ENCODE assay signal across 8 mouse cellular contexts in the genomic region with DNA sequence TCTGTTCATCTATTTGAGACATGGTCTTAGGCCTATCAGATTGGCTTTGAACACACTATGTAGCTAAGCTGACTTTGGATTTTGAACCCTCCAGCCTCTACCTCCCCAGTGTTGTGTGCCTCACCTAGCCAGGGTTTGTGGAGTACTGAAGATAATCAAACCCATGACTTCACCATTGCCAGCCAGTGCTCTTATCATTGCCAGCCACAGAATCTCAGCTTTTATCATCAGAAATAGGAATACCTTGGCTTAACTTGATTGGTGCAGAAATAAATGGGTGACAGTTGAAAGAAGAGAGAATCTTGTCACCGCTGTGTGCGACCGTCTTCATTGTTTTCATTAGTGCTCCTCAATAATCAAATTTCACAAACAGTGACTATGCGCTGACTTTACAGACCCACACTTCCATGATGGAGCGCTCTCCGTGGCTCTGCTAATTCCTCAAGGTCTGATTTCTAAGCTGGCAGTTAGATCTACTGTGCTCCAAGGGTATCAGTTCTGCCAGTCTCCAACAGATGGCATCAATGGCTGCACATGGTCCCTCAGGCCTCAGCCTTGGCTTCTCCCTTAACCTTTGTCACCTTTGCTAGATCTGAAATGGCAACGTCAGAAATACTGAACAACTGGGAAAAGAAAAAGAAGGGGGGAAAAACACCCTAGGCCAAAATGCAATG.
DNase-seq lines count a peak whose midpoint lies in the region; ATAC-seq and TF ChIP-seq lines count a peak whose summit lies in the region.

No protein-coding gene starts in this region.

- 88% methylated on average over 7 of the region's 7 CpGs for WGBS in forebrain, postnatal 0 days
- WGBS in forebrain, embryonic 15.5 days: 91% methylated on average over 7 of the region's 7 CpGs
- 88% methylated on average over 7 of the region's 7 CpGs for WGBS in midbrain, postnatal 0 days
- 95% methylated on average over 7 of the region's 7 CpGs for WGBS in midbrain, embryonic 10.5 days
- WGBS in lung, postnatal 0 days: 83% methylated on average over 7 of the region's 7 CpGs

- DNase-seq in forebrain, postnatal 0 days: no peak
- DNase-seq in midbrain, postnatal 0 days (ENCODE audit: low spot score): no peak
- no peak for DNase-seq in midbrain, embryonic 10.5 days (ENCODE audit: low spot score)
- no peak for DNase-seq in lung, postnatal 0 days (ENCODE audit: low spot score)
- peak; percentile 60 for DNase-seq in thymus, postnatal 25 days
- no peak for DNase-seq in frontal cortex, adult 2 months (ENCODE audit: extremely low spot score in 1 of 2, low spot score in 1 of 2)
- DNase-seq in layer of hippocampus, postnatal 25 days (ENCODE audit: extremely low spot score in 1 of 2, low spot score in 1 of 2): no peak

- peaks cover 15% of the 10 kb centered on the region for H3K4me1 ChIP-seq in forebrain, postnatal 0 days (ENCODE audit: insufficient read depth)
- peaks cover 39% of the 10 kb centered on the region for H3K4me1 ChIP-seq in forebrain, embryonic 15.5 days
- peaks cover 10% of the 10 kb centered on the region for H3K4me1 ChIP-seq in midbrain, postnatal 0 days (ENCODE audit: insufficient read depth, low read length)
- peaks cover 37% of the 10 kb centered on the region for H3K4me1 ChIP-seq in midbrain, embryonic 10.5 days
- H3K4me1 ChIP-seq in lung, postnatal 0 days (ENCODE audit: insufficient read depth, low read depth, low read length): no peaks in the 10 kb centered on the region

- H3K27me3 ChIP-seq in forebrain, postnatal 0 days (ENCODE audit: insufficient read depth, low read length): no peaks in the 10 kb centered on the region
- H3K27me3 ChIP-seq in forebrain, embryonic 15.5 days: no peaks in the 10 kb centered on the region
- H3K27me3 ChIP-seq in midbrain, postnatal 0 days (ENCODE audit: insufficient read depth, low read length): no peaks in the 10 kb centered on the region
- H3K27me3 ChIP-seq in midbrain, embryonic 10.5 days (ENCODE audit: low read depth, poor library complexity, severe bottlenecking): no peaks in the 10 kb centered on the region
- H3K27me3 ChIP-seq in lung, postnatal 0 days (replicated peaks; ENCODE audit: insufficient read depth, low read length): no peaks in the 10 kb centered on the region

- H3K4me3 ChIP-seq in forebrain, postnatal 0 days (ENCODE audit: low read depth, low read length): no peak overlapping the region
- no peak overlapping the region for H3K4me3 ChIP-seq in forebrain, embryonic 15.5 days
- no peak overlapping the region for H3K4me3 ChIP-seq in midbrain, postnatal 0 days (ENCODE audit: low read depth, low read length)
- no peak overlapping the region for H3K4me3 ChIP-seq in midbrain, embryonic 10.5 days
- H3K4me3 ChIP-seq in lung, postnatal 0 days (ENCODE audit: low read depth, low read length): no peak overlapping the region

- no peak overlapping the region for H3K27ac ChIP-seq in forebrain, postnatal 0 days (ENCODE audit: low read depth, low read length)
- H3K27ac ChIP-seq in forebrain, embryonic 15.5 days (replicated peaks): no peak overlapping the region
- no peak overlapping the region for H3K27ac ChIP-seq in midbrain, postnatal 0 days (ENCODE audit: low read depth, low read length)
- H3K27ac ChIP-seq in midbrain, embryonic 10.5 days (replicated peaks): no peak overlapping the region
- H3K27ac ChIP-seq in lung, postnatal 0 days (ENCODE audit: low read length): no peak overlapping the region

- H3K9me3 ChIP-seq in forebrain, postnatal 0 days (ENCODE audit: low read length): no peaks in the 10 kb centered on the region
- H3K9me3 ChIP-seq in forebrain, embryonic 15.5 days: no peaks in the 10 kb centered on the region
- H3K9me3 ChIP-seq in midbrain, postnatal 0 days (ENCODE audit: low read length): no peaks in the 10 kb centered on the region
- H3K9me3 ChIP-seq in midbrain, embryonic 10.5 days (replicated peaks): no peaks in the 10 kb centered on the region
- H3K9me3 ChIP-seq in lung, postnatal 0 days (ENCODE audit: low read length): no peaks in the 10 kb centered on the region

- H3K36me3 ChIP-seq in forebrain, postnatal 0 days (ENCODE audit: insufficient read depth): no peaks in the 10 kb centered on the region
- no peaks in the 10 kb centered on the region for H3K36me3 ChIP-seq in forebrain, embryonic 15.5 days
- H3K36me3 ChIP-seq in midbrain, postnatal 0 days (ENCODE audit: insufficient read depth, low read length): no peaks in the 10 kb centered on the region
- H3K36me3 ChIP-seq in midbrain, embryonic 10.5 days: peaks cover 4% of the 10 kb centered on the region; the same call in 1 of the 2 replicates
- H3K36me3 ChIP-seq in lung, postnatal 0 days (ENCODE audit: insufficient read depth, low read length): no peaks in the 10 kb centered on the region

- TF ChIP-seq CTCF in forebrain, postnatal 0 days (IDR thresholded peaks at IDR 0.05; ENCODE audit: low read depth): peak; percentile 40
- peak; percentile 37 for TF ChIP-seq CTCF in midbrain, postnatal 0 days (IDR thresholded peaks at IDR 0.05)
- TF ChIP-seq CTCF in lung, postnatal 0 days (IDR thresholded peaks at IDR 0.05): peak; percentile 52

- H3K4me2 ChIP-seq in forebrain, postnatal 0 days (ENCODE audit: low read depth): no peak overlapping the region
- no peak overlapping the region for H3K4me2 ChIP-seq in forebrain, embryonic 15.5 days (replicated peaks)
- no peak overlapping the region for H3K4me2 ChIP-seq in midbrain, postnatal 0 days (ENCODE audit: low read depth, low read length, poor library complexity, severe bottlenecking)
- no peak overlapping the region for H3K4me2 ChIP-seq in lung, postnatal 0 days (replicated peaks; ENCODE audit: low read depth, low read length)

- H3K9ac ChIP-seq in forebrain, postnatal 0 days: no peak overlapping the region
- no peak overlapping the region for H3K9ac ChIP-seq in forebrain, embryonic 15.5 days (replicated peaks)
- no peak overlapping the region for H3K9ac ChIP-seq in midbrain, postnatal 0 days (replicated peaks; ENCODE audit: low read length, poor library complexity, severe bottlenecking)
- no peak overlapping the region for H3K9ac ChIP-seq in lung, postnatal 0 days (replicated peaks; ENCODE audit: low read depth)

- ATAC-seq in forebrain, postnatal 0 days: no peak
- ATAC-seq in forebrain, embryonic 15.5 days (replicated peaks): no peak
- ATAC-seq in midbrain, postnatal 0 days (ENCODE audit: low FRiP score): no peak
- no peak for ATAC-seq in lung, postnatal 0 days

- TF ChIP-seq EP300 in lung, postnatal 0 days (IDR thresholded peaks at IDR 0.05): no peak
